In genomic region chr2:77312616-77313015, GRCm38 (mm10) we compare ENCODE assay signal across 17 mouse cellular contexts. TPM values are rescaled to one million over a fixed set of nuclear protein-coding genes. Genes with fewer than 3 reads are reported as not detected.
DNase-seq lines count a peak whose midpoint lies in the region; ATAC-seq and TF ChIP-seq lines count a peak whose summit lies in the region.
"Had no signal": no experiment of that assay in that cellular context is flagged by ENCODE, and none has a peak within 500 bp of the region (broad histone marks: within the 10 kb centered on the region; RNA-seq: fewer than 3 reads in every experiment).

No protein-coding gene starts in this region.

- peak; percentile 5 for DNase-seq in lung, postnatal 0 days (ENCODE audit: low spot score)
- no peak for DNase-seq in lung, postnatal 14 days
- peak; percentile 69 to 71 for DNase-seq in heart, adult 18-20 months
- DNase-seq in heart, postnatal 4 days, result peak; percentile 28
- DNase-seq in left cerebral cortex, adult 11 months (ENCODE audit: low spot score), result no peak
- DNase-seq in layer of hippocampus, adult 8-10 months (ENCODE audit: low spot score in 2 of 2), result no peak
- DNase-seq: adrenal gland, postnatal 10 days; B cell, adult 2 months; cerebellum, adult 11 months; kidney, postnatal 10 days had no signal

- H3K9ac ChIP-seq in lung, postnatal 0 days (replicated peaks; ENCODE audit: low read depth), result no peak overlapping the region
- H3K9ac ChIP-seq in heart, embryonic 14.5 days (ENCODE audit: low read length), result no peak overlapping the region
- H3K9ac ChIP-seq: hindbrain, embryonic 13.5 days; liver, embryonic 15.5 days; midbrain, embryonic 12.5 days had no signal

- no peaks in the 10 kb centered on the region for H3K9me3 ChIP-seq in lung, postnatal 0 days (ENCODE audit: low read length)
- no peaks in the 10 kb centered on the region for H3K9me3 ChIP-seq in heart, embryonic 14.5 days (ENCODE audit: control insufficient read depth, low read length)
- H3K9me3 ChIP-seq: embryonic facial prominence, embryonic 10.5 days; hindbrain, embryonic 13.5 days; liver, embryonic 15.5 days; midbrain, embryonic 12.5 days had no signal

- H3K27ac ChIP-seq in lung, postnatal 0 days (ENCODE audit: low read length), result no peak overlapping the region
- H3K27ac ChIP-seq in heart, embryonic 14.5 days (replicated peaks in 1 of 2; ENCODE audit: control insufficient read depth in 1 of 2, insufficient read depth in 1 of 2, low read depth in 2 of 2, low read length in 2 of 2), result no peak overlapping the region
- H3K27ac ChIP-seq: embryonic facial prominence, embryonic 10.5 days; hindbrain, embryonic 13.5 days; liver, embryonic 15.5 days; macrophage; midbrain, embryonic 12.5 days had no signal

- TF ChIP-seq CTCF in lung, postnatal 0 days (IDR thresholded peaks at IDR 0.05), result no peak

- no peaks in the 10 kb centered on the region for H3K27me3 ChIP-seq in lung, postnatal 0 days (replicated peaks; ENCODE audit: insufficient read depth, low read length)
- no peaks in the 10 kb centered on the region for H3K27me3 ChIP-seq in heart, embryonic 14.5 days (ENCODE audit: control insufficient read depth, insufficient read depth, low read length)
- H3K27me3 ChIP-seq: hindbrain, embryonic 13.5 days; liver, embryonic 15.5 days; midbrain, embryonic 12.5 days had no signal

- H3K4me2 ChIP-seq in lung, postnatal 0 days (replicated peaks; ENCODE audit: low read depth, low read length), result no peak overlapping the region
- peak overlapping the region; percentile 53 for H3K4me2 ChIP-seq in heart, embryonic 14.5 days (ENCODE audit: low read length)
- H3K4me2 ChIP-seq: hindbrain, embryonic 13.5 days; liver, embryonic 15.5 days; midbrain, embryonic 12.5 days had no signal

- no peak for ATAC-seq in lung, postnatal 0 days
- 0 out of 2 replicates have a peak, but pooled peaks have one; percentile 41 for ATAC-seq in heart, embryonic 14.5 days (ENCODE audit: insufficient number of reproducible peaks, insufficient read depth, low FRiP score, low read depth)
- ATAC-seq: forebrain, embryonic 14.5 days had no signal

- H3K4me1 ChIP-seq in lung, postnatal 0 days (ENCODE audit: insufficient read depth, low read depth, low read length), result no peaks in the 10 kb centered on the region
- peaks cover 8 to 24% of the 10 kb centered on the region in 2 experiments for H3K4me1 ChIP-seq in heart, embryonic 14.5 days (ENCODE audit: control insufficient read depth in 2 of 2, insufficient read depth in 2 of 2, low read length in 2 of 2)
- H3K4me1 ChIP-seq: liver, embryonic 15.5 days had no signal

- WGBS in lung, postnatal 0 days, result 55% methylated on average over 9 of the region's 9 CpGs
- 20% methylated on average over 9 of the region's 9 CpGs for WGBS in heart, embryonic 14.5 days

- H3K4me3 ChIP-seq in lung, postnatal 0 days (ENCODE audit: low read depth, low read length), result no peak overlapping the region
- H3K4me3 ChIP-seq in heart, embryonic 14.5 days (ENCODE audit: control insufficient read depth in 1 of 2, insufficient read depth in 1 of 2, low read depth in 1 of 2, low read length in 2 of 2), result no peak overlapping the region
- H3K4me3 ChIP-seq: embryonic facial prominence, embryonic 10.5 days; hindbrain, embryonic 13.5 days; liver, embryonic 15.5 days; midbrain, embryonic 12.5 days had no signal

- TF ChIP-seq EP300 in lung, postnatal 0 days (IDR thresholded peaks at IDR 0.05), result no peak

- no peaks in the 10 kb centered on the region for H3K36me3 ChIP-seq in lung, postnatal 0 days (ENCODE audit: insufficient read depth, low read length)
- H3K36me3 ChIP-seq in heart, embryonic 14.5 days (ENCODE audit: control insufficient read depth, insufficient read depth, low read length), result no peaks in the 10 kb centered on the region
- H3K36me3 ChIP-seq: embryonic facial prominence, embryonic 10.5 days; hindbrain, embryonic 13.5 days; liver, embryonic 15.5 days; midbrain, embryonic 12.5 days had no signal

RNA-seq across cellular contexts. Expression of gene Sestd1, which starts 32.2 kb away (rescaled TPM):
- polyA plus RNA-seq in lung, postnatal 0 days (2015; fragmentation: Nextera tagmentation; extraction: Ambion mirVana), result 11.6 and 11.8 TPM in 2 replicates
- 10 to 100 TPM; 16.9 to 17.2 TPM for total RNA-seq in heart, adult 18-20 months (2021)
- polyA plus RNA-seq in heart, embryonic 14.5 days (2014; fragmentation: Nextera tagmentation; extraction: Ambion mirVana), result 14.8 and 15.2 TPM in 2 replicates
- 10 to 100 TPM; 31.4 to 33.3 TPM for total RNA-seq in heart, postnatal 4 days (2021)
- 10 to 100 TPM; 31.5 to 38.2 (median 34.1) TPM for total RNA-seq in layer of hippocampus, adult 8-10 months (2022)

Comparison
In these comparisons a context has a peak if more than half of its experiments do, and no peak if none do; other contexts are left out.
1. DNase-seq: peak in lung, postnatal 0 days (single experiment), heart, adult 18-20 months (2 of 2) and heart, postnatal 4 days (single experiment); none in lung, postnatal 14 days (single experiment), left cerebral cortex, adult 11 months (single experiment) and layer of hippocampus, adult 8-10 months (0 of 2).